Mouse (Mus musculus) forebrain, embryonic 15.5 days (tissue): ENCODE measurements around the gene Map1b. TPM values are rescaled to one million over a fixed set of nuclear protein-coding genes. Genes with fewer than 3 reads are reported as not detected.

Experiments
- ATAC-seq: fragments of 200-750 bp; cut with Nextera tagmentation; replicated peaks from 2 replicates; pipeline ENCODE4 v1.8.0; 2017; ENCODE audit warnings: mild to moderate bottlenecking, moderate TSS enrichment, moderate library complexity
- H3K27ac ChIP-seq: fragments of 300-500 bp; sonication (generic); replicated peaks from 2 replicates; pipeline ENCODE4 v1.5.1; 2015; ENCODE audit warnings: mild to moderate bottlenecking, inconsistent platforms
- H3K27me3 ChIP-seq: fragments of 300-500 bp; sonication (generic); 2 replicates; pipeline ENCODE4 v1.6.1; 2015; ENCODE audit warnings: inconsistent platforms
- H3K36me3 ChIP-seq: fragments of 300-500 bp; sonication (generic); 2 replicates; pipeline ENCODE4 v1.6.1; 2015; ENCODE audit warnings: mild to moderate bottlenecking, inconsistent platforms
- H3K4me1 ChIP-seq: fragments of 300-500 bp; sonication (generic); 2 replicates; pipeline ENCODE4 v1.6.1; 2015; ENCODE audit warnings: inconsistent platforms
- H3K4me2 ChIP-seq: fragments of 300-500 bp; sonication (generic); replicated peaks from 2 replicates; pipeline ENCODE4 v1.6.1; 2015; ENCODE audit warnings: mild to moderate bottlenecking, inconsistent platforms
- H3K4me3 ChIP-seq: fragments of 300-500 bp; sonication (generic); 2 replicates; pipeline ENCODE4 v1.5.1; 2015; ENCODE audit warnings: mild to moderate bottlenecking, inconsistent platforms
- H3K9ac ChIP-seq: fragments of 300-500 bp; sonication (generic); replicated peaks from 2 replicates; pipeline ENCODE4 v1.6.1; 2015; ENCODE audit warnings: mild to moderate bottlenecking, inconsistent platforms
- H3K9me3 ChIP-seq: fragments of 300-500 bp; sonication (generic); 2 replicates; pipeline ENCODE4 v1.6.1; 2016; ENCODE audit warnings: inconsistent platforms
- WGBS: fragments of 180-500 bp; shearing (Covaris S2); methylation state at CpG from one replicate; pipeline ENCODE4 v1.1.7; 2015; ENCODE audit warnings: mixed read lengths; 5-methylcytosine and 5-hydroxymethylcytosine counted together
- polyA plus RNA-seq: library from polyadenylated mRNA; unstranded; fragments of >200 nt; fragmentation: Nextera tagmentation; extraction: Ambion mirVana; gene quantifications from 2 replicates; pipeline ENCODE4 v1.2.1, GENCODE M21; 2015

Gene Map1b
- polyA plus RNA-seq, result 1,899 and 1,916 TPM in 2 replicates

DNA sequence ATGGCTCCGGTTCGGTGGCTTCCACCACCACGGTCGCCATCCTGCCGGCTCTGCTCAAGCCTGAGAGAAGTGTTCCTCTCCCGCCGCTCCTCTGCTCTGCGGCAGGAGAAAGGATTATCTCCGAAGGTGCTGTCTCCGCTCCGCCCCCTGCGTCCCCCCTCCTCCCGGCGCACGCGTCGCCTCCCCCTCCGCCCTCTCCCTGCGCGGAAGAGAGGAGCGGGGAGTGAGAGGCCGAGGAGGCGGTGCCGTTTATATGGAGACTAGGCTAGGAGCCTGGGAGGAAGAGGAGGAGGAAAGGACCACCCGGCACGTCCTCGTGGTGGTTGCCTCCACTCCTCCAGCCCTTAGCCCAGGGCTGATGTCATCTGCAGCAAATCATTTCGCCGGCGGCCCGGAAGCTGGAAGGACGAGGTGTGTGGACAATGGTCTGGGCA is at the start of gene Map1b:
Map1b (minus strand) TSS at position 93 of the 434 bp plus-strand sequence.
- 0% methylated on average over 23 of the region's 32 CpGs for WGBS
- no peaks in the 10 kb centered on the region for H3K27me3 ChIP-seq
- peaks cover 32% of the 10 kb centered on the region for H3K4me1 ChIP-seq
- H3K36me3 ChIP-seq, result no peaks in the 10 kb centered on the region
- H3K4me3 ChIP-seq, result peak within 1 kb of the TSS; percentile 61
- peak; percentile 86 for ATAC-seq
- H3K9ac ChIP-seq, result peak within 1 kb of the TSS; percentile 76
- H3K27ac ChIP-seq, result peak within 1 kb of the TSS; percentile 99
- H3K4me2 ChIP-seq, result peak within 1 kb of the TSS; percentile 87
- no peaks in the 10 kb centered on the region for H3K9me3 ChIP-seq

DNA sequence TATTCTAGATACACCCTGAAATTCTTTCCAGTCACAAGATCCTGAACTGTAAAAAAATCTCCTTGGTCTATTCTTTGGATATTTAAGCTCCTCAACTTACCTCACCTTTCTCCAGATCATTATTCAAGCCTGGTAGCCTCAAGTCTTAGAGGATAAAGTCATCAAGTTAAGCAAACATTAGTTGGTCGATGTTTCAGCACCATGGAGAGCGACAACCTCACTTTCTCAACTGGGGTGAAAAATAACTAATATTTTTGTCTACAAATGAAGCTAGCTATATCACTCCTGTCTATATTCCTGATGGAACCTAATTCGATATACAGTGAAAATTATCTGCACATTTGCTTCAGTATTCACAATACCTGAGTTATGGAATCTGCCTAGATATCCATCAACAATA is 48.0 kb upstream of the Map1b start:
- no peak overlapping the region for H3K27ac ChIP-seq

DNA sequence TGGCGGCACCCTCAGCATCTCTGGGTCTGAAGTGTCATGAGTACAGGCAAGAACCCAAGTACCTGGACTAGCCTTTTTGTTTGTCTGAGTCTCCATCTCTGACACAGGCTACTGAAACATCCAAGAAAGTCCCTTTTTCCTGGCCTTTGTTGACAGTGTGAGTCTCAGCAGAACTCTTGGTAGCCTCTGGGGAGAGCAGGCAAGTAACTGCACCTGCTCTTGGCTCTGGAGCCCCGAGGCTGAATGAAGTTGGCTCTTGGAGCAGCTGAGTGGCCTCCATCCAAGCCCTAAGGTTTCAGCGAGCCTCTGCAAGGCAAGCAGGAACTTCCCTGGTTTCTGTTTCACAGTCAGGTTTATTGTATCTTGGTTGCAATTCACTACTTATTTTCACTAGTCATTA is 46.7 kb upstream of the Map1b start:
- no peak overlapping the region for H3K9ac ChIP-seq
- 43% methylated on average over 3 of the region's 3 CpGs for WGBS
- H3K4me3 ChIP-seq, result no peak overlapping the region
- no peak for ATAC-seq
- H3K36me3 ChIP-seq, result no peaks in the 10 kb centered on the region
- no peak overlapping the region for H3K4me2 ChIP-seq
- H3K4me1 ChIP-seq, result peaks cover 27% of the 10 kb centered on the region
- H3K27me3 ChIP-seq, result no peaks in the 10 kb centered on the region
- no peak overlapping the region for H3K27ac ChIP-seq
- no peaks in the 10 kb centered on the region for H3K9me3 ChIP-seq

More for the DNA sequence above, 48.0 kb upstream of the Map1b start:
- H3K4me2 ChIP-seq, result no peak overlapping the region
- H3K27me3 ChIP-seq, result no peaks in the 10 kb centered on the region
- WGBS, result 46% methylated on average over 3 of the region's 3 CpGs
- H3K9me3 ChIP-seq, result no peaks in the 10 kb centered on the region
- no peak for ATAC-seq
- no peak overlapping the region for H3K4me3 ChIP-seq
- H3K4me1 ChIP-seq, result peaks cover 27% of the 10 kb centered on the region
- no peaks in the 10 kb centered on the region for H3K36me3 ChIP-seq
- no peak overlapping the region for H3K9ac ChIP-seq

DNA sequence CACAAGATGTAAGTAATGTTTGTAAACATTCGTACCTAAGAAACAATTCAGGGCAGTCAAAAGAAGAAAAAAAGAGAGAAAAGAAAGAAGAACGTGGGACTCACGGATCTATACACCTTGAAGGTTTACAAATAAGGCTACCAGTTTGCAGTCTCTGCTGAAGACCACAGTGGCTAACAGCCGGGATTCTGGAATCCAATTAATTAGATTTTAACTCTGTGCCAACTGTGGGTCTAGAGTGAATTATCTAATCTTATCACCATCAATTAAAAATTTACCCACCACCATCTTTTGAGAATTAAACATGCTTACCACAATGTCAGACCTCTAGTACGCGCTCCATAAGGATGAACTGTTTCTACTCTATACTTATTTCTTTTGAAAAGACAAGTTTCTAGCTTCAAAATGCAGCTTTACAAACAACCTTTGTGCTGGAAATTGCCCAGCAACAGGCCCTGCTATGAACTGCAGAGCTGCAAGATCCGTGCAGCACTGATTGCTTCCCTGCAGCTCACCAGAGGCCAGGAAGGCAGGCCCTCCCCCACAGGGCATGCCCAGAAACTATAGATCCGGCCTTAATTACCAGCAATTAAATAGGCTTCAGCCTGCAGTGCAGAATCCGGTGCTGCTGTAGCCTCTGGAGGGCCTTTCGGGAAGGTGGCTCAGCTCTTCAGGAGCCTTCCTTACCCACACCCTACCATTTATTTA is 45.7 kb upstream of the Map1b start:
- no peaks in the 10 kb centered on the region for H3K36me3 ChIP-seq
- no peaks in the 10 kb centered on the region for H3K9me3 ChIP-seq
- no peak overlapping the region for H3K4me3 ChIP-seq
- no peak overlapping the region for H3K9ac ChIP-seq
- H3K27me3 ChIP-seq, result no peaks in the 10 kb centered on the region
- peak; percentile 73; the same call in 1 of the 2 replicates for ATAC-seq
- 0 out of 2 replicates have a peak overlapping the region, but pooled peaks have one; percentile 11 for H3K27ac ChIP-seq
- H3K4me2 ChIP-seq, result no peak overlapping the region
- WGBS, result 14% methylated on average over 10 of the region's 10 CpGs
- H3K4me1 ChIP-seq, result peaks cover 27% of the 10 kb centered on the region

DNA sequence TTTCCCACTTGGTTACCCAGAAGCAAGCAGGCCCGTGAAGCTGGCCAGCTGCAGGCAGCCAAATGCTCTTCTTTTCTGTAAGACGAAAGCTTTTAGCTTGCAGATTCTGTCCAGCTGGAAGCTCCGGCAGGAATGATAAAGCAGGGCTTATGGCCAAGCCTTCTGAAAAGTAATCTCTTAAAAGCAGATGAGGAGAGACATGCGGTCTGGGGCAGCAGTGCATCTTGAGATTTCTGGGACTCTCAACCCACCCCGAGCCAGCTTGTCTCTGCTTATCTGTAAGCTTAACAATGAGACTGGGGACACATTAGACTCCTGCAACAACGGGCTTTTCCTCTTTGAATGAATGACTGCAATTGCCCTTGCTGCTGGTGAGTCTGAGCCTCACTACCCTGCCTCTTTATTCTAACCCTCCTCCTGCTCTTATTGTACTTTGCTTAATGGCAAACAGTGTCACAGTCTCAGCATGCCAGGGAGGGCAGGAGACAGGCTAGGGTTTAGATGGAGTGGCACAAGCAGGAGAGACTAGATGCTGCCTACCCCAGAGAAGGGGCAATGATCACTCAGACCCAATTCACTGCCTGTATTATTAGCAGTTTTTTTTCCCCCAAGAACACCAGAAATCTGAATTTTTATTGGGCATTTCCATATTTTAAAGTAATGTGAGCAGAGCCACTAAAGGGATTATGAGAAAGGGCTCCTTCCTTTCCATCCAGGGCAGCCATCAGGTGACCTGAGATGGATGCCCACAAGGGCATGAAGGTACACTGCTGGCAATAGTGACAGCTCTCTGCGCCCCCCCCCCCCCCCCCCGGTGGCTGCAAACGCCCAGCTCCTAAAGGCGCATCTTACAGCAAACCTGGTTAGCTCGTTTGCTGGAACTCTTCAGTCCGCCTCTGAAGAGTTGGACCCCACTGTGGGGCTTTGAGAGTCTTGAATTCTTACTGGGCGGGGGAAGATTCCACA is 44.6 kb upstream of the Map1b start:
- Histone ChIP-seq H3K27me3 (no peaks in the 10 kb centered on the region), H3K36me3 (no peaks in the 10 kb centered on the region), H3K4me1 (peaks cover 27% of the 10 kb centered on the region), H3K4me2 (no peak overlapping the region), H3K27ac (peak overlapping the region; percentile 4), H3K4me3 (no peak overlapping the region), H3K9me3 (no peaks in the 10 kb centered on the region), H3K9ac (no peak overlapping the region)
- ATAC-seq, result peak; percentile 53
- whole genome bisulfite sequencing, result 27% methylated on average over 13 of the region's 13 CpGs

DNA sequence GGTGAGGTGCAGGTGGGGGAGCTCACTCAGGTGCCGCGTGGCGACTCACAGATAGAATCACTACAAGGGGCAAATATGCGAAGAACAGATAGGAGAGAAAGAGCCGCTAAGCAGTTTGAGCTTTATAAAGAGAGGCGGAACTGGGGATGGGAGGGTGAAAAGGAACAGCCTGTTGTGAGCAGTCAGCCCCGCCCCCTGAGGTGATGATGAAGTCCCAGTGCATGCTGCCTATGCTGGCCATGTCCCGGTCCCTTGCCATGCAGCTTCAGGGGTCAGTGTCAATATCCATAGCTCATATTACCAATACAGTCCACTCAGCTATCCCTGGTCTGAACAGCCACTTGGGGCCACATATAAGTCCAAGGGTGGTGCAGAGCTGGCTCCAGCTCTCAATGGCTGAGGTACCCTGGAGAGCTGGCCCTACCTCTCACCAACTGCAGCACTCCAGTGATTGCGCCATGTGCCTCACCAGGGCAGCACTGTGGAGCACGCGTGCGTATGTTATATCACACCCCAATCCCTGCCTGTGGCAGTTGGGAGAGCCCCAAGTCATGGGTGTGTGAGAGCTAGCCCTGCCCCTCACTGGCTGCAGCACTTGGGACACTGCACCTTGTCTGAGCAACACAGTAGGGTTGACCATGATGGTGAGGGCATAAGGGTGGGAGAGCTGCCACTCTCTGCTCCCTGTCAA is 42.0 kb upstream of the Map1b start:
- H3K9me3 ChIP-seq, result no peaks in the 10 kb centered on the region
- no peaks in the 10 kb centered on the region for H3K27me3 ChIP-seq
- no peak overlapping the region for H3K27ac ChIP-seq
- no peak for ATAC-seq
- 75% methylated on average over 12 of the region's 12 CpGs for WGBS
- H3K4me1 ChIP-seq, result peaks cover 27% of the 10 kb centered on the region
- no peak overlapping the region for H3K4me2 ChIP-seq
- no peak overlapping the region for H3K9ac ChIP-seq
- no peak overlapping the region for H3K4me3 ChIP-seq
- no peaks in the 10 kb centered on the region for H3K36me3 ChIP-seq

DNA sequence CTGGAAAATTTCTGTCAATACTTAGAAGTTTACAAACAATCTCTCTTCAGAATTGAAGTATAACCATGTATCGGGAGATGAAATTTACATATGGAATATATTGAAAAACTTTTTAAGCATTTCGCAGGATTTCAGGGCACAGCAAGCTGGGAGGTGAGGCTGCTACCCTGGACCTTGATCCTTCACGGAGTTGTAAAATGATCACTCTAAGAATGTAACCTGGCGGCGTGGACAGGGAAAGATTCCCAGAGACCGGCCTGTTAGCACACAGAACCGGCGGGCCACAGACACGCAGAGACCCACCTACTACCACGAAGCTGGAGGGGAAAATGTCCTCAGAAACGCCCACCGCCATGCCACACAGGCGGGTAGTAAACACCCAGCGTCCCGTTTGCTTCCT is 41.5 kb upstream of the Map1b start:
- WGBS, result 79% methylated on average over 15 of the region's 15 CpGs
- Histone ChIP-seq H3K27ac (no peak overlapping the region), H3K4me2 (no peak overlapping the region), H3K36me3 (no peaks in the 10 kb centered on the region), H3K4me1 (peaks cover 23% of the 10 kb centered on the region), H3K9ac (no peak overlapping the region), H3K9me3 (no peaks in the 10 kb centered on the region), H3K27me3 (no peaks in the 10 kb centered on the region), H3K4me3 (no peak overlapping the region)
- no peak for ATAC-seq

DNA sequence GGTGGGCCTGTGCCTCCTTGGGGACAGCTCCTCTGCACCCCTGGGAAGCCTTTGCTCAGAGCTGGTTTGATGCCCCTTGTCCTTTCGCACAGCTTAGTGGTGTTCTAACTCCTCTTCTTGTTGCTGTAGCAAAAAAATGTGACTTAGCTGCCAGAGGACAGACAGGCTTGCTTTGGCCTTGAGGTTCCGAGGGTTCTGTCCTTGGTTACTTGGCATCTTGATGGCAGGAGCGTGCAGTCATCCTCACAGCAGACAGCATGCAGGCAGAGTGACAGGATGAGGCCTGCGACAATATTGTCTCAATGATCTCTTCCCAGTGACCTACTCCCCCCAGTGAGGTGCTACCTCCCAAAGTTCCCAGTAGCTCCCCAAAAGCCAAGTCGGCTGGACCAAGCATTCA is 41.0 kb upstream of the Map1b start:
- WGBS, result 94% methylated on average over 5 of the region's 5 CpGs
- Histone ChIP-seq H3K4me2 (no peak overlapping the region), H3K27ac (no peak overlapping the region), H3K4me1 (peaks cover 20% of the 10 kb centered on the region), H3K9ac (no peak overlapping the region), H3K27me3 (no peaks in the 10 kb centered on the region), H3K4me3 (no peak overlapping the region), H3K36me3 (no peaks in the 10 kb centered on the region), H3K9me3 (no peaks in the 10 kb centered on the region)
- no peak for ATAC-seq

DNA sequence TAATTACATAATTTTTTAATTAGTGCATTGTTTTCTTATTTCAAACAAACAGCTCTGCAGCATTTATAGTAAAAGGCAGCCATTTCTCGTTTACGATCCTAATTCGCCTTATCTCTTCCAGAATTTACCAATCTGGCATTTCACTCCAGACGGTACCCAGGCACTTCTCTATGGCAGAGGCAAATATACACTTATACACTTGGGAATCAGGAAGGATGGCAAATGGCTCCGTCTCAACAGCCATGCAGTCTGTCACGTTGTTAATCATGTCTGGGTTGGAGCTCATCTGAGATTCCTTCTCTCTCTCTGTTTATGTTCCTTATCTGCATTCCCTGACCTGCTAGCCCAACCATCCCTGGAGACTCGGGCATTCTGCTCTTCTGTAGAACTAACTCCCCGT is 38.6 kb upstream of the Map1b start:
- Histone ChIP-seq H3K36me3 (no peaks in the 10 kb centered on the region), H3K4me3 (no peak overlapping the region), H3K4me1 (peaks cover 11% of the 10 kb centered on the region), H3K4me2 (no peak overlapping the region), H3K9me3 (no peaks in the 10 kb centered on the region), H3K27me3 (no peaks in the 10 kb centered on the region), H3K27ac (peak overlapping the region; percentile 54), H3K9ac (no peak overlapping the region)
- ATAC-seq, result no peak
- 62% methylated on average over 8 of the region's 8 CpGs for WGBS

DNA sequence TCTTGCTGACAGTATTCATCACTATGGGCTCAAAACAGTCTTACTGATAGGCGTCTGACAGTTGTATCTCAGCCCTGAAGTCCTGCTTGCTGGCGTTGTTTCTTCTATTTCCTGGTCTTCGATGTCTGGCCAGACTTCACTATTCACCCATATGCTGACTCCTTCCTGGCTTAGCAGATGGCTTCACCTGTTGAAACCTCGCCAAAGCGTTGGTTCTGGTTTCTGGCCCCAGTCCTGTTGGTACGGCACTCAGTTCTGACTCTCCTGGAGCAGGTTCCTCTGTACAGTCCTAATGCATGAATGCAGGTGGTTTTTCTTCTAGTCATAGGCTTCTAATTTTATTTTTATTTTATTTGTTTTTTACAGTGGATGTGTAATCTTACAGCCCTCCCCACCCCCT is 38.1 kb upstream of the Map1b start:
- Histone ChIP-seq H3K9ac (no peak overlapping the region), H3K4me3 (no peak overlapping the region), H3K9me3 (no peaks in the 10 kb centered on the region), H3K27ac (no peak overlapping the region; the same call in 1 of the 2 replicates), H3K36me3 (no peaks in the 10 kb centered on the region), H3K4me1 (peaks cover 15% of the 10 kb centered on the region), H3K4me2 (no peak overlapping the region), H3K27me3 (no peaks in the 10 kb centered on the region)
- no peak for ATAC-seq
- WGBS, result 72% methylated on average over 6 of the region's 6 CpGs

DNA sequence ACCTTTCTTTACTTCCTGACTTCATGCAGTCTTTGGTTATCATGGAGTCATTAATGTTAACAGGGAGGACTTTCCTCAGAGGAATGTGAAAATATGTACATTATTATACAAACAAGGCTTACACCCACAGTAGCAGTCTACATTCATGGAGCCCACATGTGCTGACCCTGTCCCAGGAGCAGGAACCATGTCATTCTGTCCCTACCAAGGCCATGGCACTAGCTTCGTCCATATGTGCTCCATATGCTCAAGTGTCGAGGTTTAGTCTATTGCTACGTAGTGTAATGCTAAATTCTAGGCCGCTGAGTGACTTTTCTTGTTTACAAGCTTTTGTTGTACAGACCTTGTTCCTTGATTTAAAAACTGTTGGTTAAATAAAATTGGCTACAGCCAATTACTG is 36.0 kb upstream of the Map1b start:
- 88% methylated on average over 4 of the region's 4 CpGs for WGBS

More for the DNA sequence above, 36.0 kb upstream of the Map1b start:
- Histone ChIP-seq H3K9ac (no peak overlapping the region), H3K4me1 (peaks cover 16% of the 10 kb centered on the region), H3K27me3 (no peaks in the 10 kb centered on the region), H3K36me3 (no peaks in the 10 kb centered on the region), H3K9me3 (no peaks in the 10 kb centered on the region), H3K4me2 (no peak overlapping the region), H3K27ac (no peak overlapping the region), H3K4me3 (no peak overlapping the region)
- ATAC-seq, result no peak
